Mouse (Mus musculus): ENCODE data around the gene Scaf1.
"Not testable (repeated sequence)": the region's sequence is repeated elsewhere in the genome, so short reads cannot be mapped to it uniquely, and the experiment has no call there.

The Scaf1 gene

DNA sequence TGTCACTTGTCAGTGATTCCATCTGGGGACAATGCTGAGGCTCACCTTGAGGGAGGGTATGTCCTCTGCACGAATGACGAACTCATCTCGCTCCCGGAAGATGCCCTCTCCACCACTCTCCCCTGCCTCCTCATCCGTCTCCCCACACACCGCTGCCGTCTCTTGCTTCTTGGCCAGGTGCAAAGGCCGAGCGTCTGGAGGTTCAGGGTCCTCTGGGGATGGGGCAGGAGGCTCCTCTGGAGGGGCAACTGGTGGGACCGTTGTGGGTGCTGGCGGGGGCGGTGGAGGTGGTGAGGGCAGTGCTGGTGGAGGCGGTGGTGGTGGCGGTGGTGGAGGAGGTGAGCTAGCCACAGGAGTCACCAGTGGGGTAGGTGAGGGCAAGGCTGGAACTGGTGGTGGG, 27.1 kb upstream of the Scaf1 start:
- no peak for DNase-seq

DNA sequence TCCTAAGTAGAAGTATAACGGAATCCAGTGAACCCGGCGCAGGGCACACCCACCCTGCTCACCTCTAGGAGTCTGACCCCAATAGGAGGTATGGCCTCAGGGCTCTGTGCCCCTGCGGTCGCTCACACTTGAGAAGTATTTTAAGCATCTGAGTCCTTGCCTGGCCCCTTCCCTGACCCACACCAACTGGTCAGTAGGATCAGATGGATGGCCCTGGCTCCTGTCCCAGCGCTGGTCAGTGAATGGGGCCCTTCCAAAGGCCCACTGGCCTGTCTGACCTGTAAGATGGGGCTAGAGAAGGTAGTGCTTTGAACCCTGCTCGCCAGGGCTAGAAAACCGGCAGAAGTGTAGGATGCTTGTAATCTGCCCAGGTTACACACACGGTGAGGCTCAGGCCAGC, 24.7 kb upstream of the Scaf1 start:
- DNase-seq: no peak

DNA sequence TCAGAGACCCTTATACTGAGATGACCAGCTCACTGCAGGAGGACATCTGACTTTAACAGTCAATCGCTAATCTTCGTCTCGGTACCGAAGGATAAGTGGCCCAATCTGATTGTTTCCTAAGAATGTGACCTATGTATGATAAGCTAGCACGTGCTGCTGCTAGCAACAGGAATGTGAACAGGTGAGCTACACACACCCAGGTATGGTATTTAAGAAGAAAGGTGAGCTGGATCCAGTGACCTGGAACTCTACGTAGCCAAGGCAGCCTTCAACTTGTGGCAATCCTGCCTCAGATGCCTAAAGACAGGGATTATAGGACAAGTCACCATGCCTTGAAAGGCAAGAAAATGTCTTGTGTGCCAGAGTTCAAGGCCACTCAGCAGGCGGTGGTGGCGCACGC, 22.2 kb upstream of the Scaf1 start:
- DNase-seq: no peak

DNA sequence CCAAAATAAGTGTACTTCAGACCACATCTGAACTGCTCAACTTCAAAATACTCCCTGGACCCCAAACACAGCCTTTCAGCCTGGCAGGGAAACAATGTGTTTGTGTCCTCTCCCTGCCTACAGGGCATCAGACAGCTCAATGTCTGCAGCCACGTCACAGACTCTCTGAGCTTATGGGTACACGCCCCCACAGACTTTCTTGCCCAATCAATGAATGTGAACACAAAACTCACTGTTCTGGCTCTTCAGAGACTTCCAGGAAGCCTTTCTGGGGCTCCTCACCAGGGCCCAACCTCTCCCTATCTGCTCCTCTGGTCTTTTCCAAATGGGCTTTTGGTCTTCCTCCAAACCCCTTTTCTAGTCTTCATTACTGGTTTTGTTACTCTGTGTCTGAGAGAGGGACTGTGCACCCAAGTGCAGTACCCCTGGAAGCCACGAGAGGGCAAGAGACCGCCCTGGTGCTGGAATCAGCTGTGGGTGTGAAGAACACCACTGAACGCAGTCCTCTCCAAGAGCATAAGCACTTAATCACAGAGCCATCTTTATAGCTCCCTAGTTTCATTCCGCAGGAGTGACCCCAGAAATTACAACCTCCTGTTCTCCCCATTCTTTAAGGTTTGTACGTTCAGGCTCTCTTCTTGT, 21.7 kb upstream of the Scaf1 start:
- peak; percentile 52 for DNase-seq

DNA sequence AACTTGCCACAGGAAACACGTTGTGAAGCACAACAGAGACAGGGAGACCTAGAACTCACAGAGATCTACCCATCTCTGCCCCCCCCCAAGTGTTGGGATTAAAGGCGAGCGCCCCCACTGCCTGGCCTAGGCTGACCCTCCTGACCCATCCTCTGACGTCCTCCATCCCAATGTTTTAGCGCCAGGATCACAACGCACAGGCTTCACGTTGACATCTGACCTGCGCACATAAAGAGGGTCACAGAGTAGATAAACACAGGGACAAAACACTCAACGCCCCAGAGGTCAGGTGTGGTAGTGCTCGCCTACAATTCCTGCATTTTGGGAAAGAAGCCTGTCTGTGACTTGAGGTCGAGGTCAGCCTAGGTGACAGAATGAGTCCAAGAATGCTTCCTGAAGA, 20.5 kb upstream of the Scaf1 start:
- no peak for DNase-seq

DNA sequence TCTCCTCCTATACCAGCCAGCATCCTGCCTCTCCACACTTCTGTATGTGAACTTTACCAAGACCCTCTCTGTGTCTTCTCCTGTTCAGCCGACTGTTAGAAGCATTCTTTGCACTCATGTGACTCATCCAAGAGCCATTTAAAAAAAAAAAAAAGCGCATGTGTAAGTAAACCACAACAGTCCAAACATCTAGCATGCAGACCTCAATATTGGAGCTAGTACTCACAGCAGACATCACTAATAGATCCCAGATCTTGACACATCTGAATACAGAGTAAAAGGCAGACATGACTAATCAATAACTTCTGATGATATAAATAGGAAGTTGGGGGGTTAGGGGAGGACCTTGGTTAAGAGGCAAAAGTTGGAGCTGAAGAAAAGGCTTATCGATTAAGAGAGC, 19.5 kb upstream of the Scaf1 start:
- no peak for DNase-seq

DNA sequence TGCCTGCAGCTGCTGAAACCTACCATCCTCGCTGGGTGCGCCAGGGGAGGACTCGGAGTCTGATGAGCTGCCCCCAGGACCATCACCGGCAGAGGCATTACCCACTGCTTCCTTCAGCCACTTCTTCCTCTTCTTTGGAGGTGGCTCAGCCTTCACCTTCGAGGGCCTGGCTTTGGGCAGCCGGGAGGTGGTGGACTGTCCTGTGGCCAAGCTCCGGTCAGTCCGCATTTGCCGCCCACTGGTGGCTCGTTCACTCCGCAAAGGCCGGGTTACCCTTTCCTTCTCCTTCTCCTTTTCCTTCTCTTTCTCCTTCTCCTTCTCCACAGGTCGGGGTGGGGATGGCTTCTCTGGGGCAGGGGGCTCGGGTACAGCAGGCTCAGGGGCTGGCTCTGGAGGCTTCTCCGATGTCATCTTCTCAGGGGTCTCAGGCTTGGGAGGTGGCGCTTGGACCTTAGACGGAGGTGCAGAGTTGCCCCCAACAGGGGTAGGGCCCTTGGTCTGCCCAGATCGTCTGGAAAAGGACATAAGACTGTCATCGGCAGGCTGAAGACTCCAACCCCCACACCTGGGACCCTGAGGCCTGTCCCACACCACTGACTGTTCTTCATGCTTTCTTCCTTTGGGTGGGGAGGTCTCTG, 17.7 kb upstream of the Scaf1 start:
- DNase-seq: no peak

DNA sequence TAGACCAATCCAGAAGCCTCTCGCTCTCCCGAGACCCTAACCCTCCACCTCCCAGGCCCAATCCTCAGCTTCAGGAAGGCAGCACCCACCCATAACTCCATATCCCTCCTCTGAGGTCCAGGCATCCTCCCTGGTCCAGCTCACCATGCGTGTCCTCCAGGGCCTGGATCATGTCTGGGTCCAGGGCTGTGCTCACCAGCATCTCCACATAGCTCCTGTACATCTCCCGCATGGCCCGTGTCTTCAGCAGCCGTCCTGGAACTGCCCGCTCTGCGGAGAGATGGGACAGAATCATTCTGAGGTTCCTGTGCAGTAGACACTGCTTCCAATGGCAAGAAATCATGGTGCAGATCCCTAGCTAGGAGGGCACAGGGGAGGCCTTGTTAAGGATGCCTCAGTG, 14.7 kb upstream of the Scaf1 start:
- no peak for DNase-seq

DNA sequence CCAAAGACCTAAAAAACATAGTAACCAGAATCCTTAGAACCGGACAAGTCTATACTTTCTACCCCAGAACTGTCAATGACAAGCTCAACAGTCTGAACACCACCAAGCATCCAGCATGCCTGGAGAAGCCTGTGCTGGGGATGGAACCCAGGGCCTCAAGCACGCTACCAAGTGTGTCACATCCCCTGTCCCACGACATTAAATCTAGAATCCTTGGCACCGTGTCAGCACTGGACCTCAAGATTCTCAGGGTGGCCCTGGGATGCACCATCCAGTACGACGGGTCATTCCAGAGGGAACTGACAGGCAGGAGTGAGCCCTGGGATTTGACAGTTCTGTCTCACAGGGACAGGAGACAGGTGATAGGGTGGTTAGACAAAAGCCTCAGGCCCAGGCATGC, 13.8 kb upstream of the Scaf1 start:
- DNase-seq: no peak

DNA sequence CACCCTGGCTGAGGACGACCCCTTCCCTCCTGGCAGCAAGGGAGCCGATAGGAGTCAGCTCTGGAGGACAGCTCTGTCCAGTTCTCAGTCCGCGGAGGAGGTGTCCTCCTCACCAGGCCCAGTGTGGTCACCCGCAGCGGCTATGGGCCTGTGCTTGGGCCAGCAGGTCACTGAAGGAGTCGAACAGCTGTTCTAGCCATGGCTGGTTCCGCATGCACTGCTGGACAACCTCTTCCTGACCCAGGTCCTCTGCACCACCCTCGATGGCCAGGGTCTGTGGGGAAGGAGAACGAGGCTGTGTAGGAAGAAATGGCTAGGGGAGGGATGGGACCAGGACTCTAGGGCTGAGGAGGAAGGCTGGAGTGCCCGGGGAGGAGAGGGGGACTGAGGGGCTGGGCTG, 12.2 kb upstream of the Scaf1 start:
- DNase-seq: no peak

DNA sequence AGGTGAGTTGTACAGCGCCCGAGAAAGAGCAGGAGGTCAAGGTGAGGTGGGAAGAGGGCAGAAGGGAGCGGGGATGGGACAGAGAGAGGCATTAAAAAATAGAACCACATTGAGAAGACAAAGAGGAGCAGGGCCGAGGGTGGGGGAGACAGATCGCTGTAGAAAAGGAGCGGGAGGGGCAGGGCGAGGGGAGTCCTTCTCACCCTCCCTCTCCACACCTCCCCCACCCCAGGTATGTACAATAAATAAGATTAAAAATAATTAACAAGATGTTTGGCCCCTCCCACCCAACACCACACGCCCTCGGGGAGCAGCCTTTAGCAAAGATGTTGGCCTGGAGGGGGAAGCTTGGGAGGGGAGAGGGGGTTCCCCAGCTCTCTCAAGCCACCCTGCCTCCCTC, 11.6 kb upstream of the Scaf1 start:
- DNase-seq: no peak

DNA sequence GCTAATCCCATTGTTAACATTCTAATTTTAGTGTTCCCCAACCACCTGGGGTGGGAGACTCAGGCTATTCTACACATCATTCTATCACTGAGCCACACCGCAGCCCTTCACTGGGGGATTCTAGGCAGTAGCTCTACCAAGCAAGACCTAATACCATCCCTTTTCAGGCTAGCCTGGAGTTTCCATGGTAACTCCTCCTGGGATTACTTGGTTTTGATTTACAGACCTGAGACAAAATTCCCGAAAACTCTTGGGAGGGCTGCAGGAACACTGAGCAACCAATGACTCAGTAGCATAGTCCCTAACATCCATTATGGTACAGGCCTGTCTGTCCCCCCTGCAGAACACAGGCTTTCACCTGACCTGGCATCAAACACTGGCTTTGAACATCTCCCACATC, 10.1 kb upstream of the Scaf1 start:
- no peak for DNase-seq

DNA sequence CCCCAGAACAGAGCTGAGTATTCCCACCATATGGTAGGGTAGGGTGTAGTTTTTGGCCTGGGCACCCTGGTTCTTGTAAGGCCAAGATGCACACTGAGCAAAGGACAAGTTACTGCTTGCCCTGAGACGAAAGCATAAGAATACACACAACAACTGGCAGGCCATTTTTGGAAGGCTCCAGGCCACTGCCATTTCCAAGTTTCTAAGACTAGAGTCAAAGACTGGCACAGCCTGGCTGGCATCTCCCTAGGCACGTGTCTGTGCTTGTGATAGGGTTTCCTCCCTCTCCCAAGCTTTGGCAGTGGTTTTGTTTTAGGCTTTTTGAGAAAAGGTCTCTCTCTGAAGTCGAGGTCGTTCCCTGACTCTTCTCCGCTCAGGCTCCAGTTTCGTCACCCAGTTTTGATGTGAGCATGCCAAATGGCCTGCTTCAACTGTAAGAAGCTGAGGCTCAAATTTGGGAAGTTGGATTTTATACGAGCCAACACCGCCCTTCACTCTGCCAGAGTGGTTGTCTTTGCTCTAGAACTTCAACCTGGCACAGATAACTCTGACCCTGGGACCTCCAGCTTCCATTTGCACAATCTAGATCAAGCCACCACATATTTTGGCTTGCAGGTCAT, 9.5 kb upstream of the Scaf1 start:
- no peak for DNase-seq

DNA sequence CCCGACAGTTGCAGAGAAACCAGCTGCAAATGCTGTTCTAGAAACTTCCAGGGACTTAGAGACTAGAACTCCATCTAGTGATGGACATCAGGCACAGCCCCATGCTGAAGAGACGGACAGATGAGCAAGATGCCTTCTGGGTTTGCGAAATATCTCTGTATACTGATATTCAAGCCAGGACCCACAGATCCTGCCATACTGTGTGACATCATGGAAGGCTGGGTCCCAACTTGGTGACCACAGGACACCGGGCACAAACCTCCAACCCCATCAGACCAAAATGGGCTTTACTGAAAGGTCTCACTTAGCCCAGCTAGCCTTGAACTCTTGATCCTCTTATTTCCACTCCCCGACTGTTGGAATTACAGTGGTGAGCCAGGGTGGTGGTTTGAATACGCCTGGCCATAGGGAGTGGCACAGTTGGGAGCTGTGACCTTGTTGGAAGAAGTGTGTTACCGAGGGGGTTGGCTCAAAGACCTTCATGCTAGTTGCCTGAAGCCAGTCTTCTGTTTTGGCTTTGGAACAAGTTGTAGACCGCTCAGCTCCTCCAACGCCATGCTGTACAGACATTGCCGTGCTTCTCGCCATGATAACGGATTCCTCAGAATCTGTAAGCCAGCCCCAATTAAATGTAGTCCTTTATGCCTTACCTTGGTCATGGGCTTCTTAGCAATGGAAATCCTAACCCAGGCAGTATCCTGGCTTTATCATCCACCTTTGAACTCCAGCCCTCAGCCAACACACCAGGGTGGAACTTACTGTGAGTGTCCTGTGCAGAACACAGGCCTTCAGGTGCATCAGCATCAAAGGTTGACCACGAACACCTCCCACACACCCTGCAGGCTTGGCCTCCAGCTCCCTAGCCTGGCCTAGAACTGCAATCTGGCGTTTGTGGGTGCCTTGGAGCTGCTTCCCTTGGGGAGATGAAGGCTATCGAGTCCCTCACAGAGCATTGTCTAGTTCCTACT, 8.4 kb upstream of the Scaf1 start:
- no peak for DNase-seq

DNA sequence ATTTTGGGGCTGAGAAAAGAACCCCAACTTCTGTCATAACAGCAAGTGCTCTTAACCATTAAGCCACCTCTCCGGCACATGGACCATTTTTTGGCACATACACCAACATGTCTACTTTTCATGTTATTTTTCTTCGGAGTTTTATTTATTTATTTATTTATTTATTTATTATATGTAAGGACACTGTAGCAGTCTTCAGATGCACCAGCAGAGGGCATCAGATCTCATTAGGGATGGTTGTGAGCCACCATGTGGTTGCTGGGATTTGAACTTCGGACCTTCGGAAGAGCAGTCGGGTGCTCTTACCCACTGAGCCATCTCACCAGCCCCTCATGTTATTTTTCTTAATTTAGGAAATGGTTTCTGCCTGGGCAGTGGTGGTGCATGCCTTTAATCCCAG, 7.5 kb upstream of the Scaf1 start:
- DNase-seq: not testable (repeated sequence)

DNA sequence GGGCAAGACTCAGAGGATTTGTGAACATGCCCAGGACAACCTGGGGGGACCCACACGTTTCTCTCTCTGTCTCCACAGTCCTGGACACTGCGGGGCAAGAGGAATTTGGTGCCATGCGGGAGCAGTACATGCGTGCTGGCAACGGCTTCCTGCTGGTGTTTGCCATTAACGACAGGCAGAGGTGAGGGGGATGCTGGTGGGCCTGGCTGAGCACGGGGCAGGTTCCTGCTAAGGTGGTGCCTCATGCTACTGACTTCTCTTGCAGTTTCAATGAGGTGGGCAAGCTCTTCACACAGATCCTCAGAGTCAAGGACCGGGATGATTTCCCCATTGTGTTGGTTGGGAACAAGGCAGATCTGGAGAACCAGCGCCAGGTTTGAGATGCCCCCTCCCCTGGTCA, 4.1 kb upstream of the Scaf1 start:
- no peak for DNase-seq

DNA sequence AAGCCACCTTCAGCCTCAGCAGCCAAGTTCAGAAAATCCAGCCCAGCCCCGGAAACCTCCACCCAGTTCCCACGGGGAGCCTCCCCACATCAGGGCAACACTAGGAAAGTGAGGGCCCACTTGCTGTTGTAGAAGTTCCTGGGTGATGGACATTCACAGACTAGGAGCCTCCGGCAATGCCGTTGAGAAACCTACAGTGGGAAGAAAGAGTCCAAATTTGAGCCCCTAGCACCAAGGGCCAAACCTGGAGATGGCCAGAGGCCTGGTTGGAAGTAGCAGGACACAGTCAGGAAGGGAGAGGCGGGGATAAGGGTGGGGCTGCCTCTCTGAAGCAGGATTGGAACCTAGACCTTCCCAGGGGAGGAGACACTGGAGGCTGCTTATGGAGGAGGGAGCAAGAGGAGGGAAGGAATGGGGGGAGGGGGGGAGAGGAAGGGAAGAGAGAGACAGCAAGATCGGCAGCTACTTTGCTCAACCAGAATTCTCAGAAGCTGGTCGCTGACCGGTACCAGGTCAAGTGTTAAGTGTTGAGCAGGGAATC, 2.9 kb upstream of the Scaf1 start:
- DNase-seq: no peak

DNA sequence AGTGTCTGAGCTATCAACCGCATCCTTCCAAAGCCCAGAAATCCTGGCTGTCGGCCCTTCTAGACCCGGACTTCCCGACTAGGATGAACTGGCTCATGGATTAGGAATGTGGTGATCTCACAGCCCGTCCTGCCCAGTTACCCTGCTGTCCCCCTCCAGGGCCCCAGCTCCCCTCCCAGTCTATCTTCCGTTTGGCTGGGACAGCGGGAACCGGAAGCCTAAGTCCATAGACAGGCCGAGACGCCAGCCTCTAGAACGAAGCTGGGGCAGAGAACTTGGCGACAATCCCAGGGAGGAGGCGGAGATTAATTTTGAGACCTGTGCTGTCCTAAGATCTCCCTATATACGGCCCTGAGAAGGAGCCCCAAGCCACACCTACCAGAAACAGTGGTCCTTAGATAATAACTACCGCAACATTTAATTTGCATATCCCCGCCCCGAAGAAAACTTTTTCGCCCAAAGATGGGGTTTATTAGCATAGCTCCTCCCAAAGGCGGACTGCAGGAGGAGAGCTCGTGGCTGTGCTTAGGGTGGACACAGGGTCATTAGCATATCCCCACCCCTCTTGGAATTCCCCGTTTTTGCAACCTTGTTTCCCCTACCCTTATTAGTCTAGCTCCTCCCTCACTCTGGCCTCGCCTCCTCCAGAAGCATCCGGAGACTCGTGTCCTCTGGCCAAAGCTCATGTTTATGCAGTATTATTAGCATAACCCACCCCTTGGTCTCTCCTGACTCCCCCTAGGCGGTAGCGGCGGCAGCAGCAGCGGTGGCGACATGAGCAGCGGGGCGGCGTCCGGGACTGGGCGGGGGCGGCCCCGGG, 1.3 kb upstream of the Scaf1 start, which contains the start of gene Rras:
TSS of gene Rras (plus strand) at position 720 of the 820 bp plus-strand sequence.
- DNase-seq: peak; percentile 70 to 88

DNA sequence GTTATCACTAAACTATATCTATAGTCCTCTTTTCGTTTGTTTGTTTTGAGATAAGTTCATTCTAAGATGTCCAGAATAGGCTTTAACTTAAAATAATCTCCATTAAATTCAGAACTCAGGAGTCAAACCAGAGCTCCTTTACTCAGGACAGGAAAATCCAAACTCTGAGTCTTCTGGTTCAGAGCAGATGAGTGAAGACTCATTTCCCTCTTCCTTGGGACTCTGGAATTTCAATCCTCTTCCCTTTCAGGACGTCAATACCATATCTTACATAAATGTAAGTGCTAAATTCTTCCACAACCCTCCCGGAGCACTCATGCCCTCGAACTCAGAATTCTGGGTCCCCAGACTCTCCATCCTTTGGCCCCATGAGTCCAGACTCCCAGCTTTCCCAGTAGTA, 598 bp upstream of the Scaf1 start:
- DNase-seq: no peak

DNA sequence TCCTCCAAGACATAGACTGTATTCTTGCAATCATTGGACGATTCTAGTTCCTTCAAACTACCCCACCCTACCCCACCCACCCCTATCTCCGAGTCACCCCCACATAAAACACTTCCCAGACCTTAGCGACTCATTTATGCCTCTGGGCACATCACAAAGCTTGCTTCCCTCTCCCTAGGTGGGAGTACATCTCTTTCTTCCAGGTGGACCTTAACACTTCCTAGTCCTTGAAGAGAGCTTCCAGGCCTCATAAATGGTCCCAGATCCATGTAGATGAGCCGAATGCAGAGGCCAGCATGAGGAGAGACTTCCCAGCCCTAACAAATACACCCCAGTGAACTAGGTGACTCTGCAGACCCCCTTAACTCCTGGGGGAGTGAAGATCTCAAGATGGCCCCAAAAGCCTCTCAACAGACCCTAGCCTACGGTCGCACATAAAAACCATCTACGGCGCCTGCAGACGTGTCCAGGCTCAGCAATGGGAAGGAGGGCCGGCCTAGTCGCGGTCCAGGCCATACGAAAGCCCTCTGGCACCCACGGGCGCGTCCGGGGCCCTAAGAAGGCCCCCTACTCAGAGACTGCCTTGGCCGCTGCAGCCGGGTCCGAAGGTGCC, 713 bp downstream of the Scaf1 start:
- DNase-seq: no peak

DNA sequence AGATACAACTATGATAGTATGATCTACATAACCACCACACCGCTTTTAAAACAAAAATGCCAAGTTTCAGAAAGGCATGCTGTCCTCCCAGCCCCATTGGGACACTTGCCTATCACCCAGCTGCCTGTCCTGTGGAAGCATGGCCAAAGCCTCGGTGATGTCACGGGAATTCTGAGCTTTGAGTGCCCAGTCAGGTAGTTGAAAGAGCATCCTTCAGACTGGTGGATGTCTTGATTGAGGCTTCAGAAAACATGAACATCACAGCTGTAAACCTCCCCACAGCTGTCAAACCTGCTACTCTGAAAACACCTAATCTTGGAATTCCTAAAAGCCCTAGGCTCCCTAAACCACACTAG, 2.1 kb downstream of the Scaf1 start:
- no peak for DNase-seq

Data from cerebellum, adult 18-20 months (tissue).